Mouse (Mus musculus) ovary, postnatal 36 days (tissue): Measurements from ENCODE around the gene Plce1.

Source experiments
- DNase-seq: peaks from one replicate; pipeline ENCODE4 v3.0.0; 2022; ENCODE audit warnings: low spot score, mixed read lengths

Gene Plce1

DNA sequence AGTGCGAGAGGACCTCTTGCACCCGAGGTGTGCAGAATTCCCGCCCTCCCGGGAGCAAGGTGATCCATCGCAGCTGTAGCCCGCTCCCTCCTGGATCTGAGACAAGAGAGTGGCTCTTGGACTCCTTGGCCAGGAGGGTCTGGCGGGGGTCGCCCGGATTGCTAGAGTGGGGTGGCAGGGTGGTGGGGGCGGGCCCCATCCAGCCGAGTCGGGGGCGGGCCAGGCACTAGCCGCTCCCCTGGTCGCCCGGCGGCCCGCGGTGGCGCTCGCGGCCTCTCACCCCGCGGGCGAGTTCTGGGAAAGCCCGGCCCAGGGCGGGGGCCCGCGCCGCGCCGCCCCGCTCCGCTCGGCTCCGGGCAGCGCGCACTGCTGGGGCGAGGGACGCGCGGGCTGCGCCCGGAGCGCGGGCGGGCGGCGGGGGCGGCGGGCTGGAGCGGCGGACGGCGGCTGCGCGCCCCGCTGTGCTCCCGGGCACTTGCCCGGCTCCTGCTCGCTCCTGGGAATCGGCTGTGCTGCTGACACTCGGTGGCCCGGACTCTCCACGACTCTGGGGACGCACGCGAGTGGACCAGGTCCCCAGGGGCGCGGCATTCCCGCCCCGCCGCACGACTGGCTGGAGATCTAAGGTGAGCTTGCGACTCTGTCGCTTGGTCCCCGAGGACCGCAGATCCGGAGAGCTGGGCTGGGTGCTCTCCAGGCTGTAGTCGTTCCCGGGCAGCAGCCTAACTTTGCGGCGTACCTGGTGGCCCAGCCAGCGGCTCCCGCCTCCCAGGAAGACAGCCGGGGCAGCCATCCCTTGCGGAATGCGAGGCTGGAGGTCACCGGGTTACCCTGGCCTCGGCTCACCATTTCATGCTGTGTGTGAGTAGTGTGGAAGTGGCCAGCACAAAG lies at the start of gene Plce1:
TSS of gene Plce1 (plus strand) at position 379 of the 891 bp plus-strand sequence.
- peak; percentile 62 for DNase-seq

DNA sequence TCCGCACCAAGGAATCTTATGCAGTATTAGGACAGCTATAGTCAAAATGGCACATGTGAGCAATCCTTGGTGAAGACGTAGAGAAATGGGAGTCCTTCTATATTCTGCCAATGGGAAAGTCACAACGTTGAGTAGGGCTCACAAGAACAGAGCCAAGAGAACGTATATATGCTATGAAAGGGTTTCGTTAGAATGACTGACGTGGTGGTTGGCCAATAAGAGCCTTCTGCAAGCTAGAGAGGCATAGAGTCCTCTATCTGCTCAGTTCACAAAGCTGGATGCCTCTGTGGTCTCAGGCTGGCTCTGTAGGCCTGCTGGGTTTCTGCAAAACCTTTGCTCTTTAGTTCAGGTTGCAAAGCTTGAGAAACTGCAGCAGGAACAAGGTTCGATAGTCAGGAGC lies 49.6 kb upstream of the Plce1 start:
- DNase-seq: no peak

DNA sequence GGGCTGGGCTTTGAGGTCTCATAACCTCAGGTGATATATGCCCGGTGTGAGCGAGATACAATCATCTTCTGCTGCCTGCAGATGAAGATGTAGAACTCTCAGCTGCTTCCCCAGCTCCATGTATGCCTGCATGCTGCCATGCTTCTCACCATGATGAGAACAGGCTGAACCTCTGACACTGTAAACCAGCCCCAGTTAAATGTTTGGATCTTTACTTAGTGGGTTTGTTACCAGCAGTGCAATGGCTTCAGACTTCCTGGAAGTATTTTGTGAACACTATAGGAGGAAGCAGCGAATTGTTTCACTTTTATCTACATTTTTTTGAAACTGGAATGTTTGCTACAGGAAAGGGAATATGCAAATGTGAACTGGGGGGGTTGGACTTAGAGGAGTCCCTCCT lies 48.9 kb upstream of the Plce1 start:
- no peak for DNase-seq

DNA sequence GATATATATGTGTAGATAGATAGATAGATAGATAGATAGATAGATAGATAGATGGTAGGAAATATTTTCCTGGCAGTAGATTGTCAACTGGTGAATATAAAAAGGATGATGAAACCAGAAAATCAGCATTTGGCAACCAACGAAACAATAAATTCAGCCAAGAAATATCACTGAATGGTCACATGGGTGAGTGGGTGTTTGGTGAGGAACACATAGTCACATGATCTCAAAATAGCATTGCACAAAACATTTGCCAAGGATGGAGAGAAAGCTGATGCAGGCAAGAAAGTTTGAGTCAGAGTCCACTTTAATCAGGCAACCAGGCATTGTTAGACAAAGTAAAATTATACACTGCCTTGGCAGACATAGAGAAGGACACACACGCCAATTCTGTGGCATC lies 47.5 kb upstream of the Plce1 start:
- DNase-seq: no peak

DNA sequence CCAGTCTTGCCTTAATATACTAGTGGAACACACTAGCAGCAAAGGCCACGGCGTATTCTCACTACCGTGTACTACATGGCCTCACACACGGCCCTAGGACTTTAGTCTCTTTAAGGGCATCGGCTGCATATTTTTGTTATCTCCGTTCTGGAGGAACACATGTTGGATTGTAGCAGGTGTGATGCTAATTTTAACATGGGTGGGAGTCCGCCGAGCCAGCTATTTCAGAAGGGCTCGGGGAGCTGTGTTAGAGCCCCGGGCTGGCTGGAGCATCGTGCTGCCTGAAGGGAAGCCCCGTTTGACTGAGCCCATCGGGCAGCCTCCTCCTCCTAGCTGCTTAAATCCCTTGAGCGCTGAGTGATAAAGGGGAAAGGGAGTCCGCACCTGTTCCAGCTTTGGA lies 45.7 kb upstream of the Plce1 start:
- no peak for DNase-seq

DNA sequence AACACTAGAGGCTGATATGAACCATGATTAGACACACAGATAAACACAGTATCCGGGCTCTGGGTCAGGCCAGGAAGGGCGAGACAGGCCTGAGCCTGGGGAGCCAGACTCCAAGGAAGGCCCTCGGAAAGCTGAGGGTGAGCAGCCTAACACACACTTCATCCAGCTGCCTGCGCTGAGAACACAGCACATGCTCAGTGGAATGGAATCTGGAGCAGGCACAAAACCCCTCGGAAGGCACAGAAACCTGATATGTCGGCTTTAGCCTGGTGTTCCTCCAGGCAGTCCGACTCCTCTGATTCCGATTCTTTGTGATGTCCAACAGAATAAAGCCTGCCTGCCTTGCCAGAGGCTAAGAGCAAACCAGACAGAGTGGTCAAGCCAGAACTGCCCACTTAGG lies 39.0 kb upstream of the Plce1 start:
- DNase-seq: no peak

DNA sequence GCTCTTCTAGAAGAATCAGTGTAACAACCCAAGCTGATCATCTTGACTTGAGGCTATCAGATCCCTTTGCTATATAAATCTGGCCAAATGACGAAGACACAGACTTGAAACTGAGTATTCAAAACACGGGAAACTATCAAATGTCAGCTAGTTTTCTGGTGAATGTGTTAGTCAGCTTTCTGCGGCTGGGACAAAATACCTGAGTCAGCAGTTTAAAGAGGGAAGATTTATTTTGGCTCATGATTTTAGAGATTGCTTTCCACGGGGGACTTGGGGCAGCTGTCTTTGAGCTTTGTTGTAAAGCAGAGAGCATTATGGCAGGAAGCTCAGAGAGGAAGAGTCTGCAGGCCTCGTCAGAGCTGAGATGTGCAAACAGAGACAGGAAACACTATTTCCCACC lies 35.2 kb upstream of the Plce1 start:
- no peak for DNase-seq

DNA sequence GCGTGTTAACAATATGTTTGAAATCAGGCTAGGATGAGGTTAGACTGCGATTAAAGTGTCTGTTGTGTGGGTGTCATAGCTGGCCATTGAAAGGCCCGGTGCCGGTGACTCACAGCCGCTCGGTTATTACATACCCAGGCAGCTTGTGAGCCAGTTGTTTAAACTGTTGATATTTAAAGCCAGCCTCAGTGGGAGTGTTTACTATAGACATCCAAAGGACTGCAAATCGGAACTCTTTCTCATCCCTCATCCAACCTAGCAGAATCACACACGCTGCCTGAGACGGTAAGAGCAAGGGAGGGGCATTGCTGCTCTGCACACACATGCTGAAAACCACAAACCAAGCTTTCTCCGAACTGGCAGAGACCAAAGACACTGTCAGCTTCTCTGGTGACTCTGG lies 25.7 kb upstream of the Plce1 start:
- DNase-seq: no peak

DNA sequence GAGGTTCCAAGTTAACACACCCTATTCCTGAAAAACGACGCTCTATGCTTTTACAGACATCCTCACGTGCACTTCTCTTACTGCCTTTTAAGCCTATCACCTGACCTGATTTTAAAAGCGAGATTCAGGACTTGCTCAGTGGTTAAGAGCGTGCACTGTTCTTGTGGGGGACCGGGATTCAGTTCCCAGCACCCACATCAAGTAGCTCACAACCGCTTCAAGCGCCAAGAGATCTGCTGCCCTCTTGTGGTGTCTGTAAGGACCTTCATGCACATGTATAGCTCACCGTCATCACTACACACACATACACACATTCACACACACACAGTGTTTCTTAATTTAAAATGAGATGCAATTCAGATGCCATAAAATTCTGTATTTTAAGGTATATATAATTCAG lies 21.9 kb upstream of the Plce1 start:
- no peak for DNase-seq

DNA sequence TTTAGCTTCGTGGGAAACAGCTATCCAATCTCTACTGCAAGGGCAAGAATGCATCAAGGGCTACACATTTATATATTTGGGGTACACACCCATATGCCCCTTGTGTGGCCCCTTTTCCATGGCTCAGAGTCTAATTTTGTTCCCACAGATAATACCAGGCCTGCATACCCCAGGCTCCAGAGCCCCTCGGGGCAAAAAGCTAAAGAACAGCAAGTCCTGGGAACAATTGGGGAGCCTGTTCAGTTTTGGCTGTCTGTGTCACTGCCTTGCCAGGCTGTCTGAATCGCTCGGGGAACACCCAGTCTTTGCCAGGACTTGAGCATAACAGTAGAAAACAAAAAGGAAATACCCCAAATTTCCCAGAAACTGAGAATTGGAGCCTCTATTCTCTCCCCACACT lies 20.2 kb upstream of the Plce1 start:
- no peak for DNase-seq

DNA sequence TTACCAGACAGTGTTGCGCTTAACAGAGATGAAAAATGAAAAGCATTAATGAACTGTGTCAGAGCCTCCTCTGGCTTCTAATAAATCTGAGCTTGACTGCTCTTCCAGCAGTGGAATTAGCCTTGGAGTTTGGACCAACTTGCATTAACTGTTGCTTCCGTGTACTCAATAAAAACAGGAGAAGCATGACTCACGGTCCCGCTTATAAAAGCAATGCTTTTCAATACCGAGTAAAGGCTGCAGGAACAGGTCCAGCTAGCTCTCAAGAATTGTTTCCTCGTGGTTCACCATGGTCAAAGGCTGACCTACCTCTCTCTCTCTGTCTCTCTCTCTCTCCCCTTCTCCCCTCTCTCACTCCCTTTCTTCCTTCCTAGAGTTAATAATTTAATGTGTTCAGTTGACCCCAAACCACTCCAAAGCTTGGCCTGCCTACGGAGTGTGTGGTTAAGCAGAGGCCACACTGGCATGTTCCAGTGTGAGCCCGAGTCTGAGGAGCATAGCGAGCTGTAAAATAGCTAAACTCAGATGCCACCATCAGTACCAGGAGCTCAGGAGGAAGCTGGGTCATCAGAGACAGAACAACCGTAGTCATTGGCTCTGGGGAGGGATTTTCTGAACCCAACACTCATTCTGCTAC lies 10.5 kb upstream of the Plce1 start:
- DNase-seq: no peak

DNA sequence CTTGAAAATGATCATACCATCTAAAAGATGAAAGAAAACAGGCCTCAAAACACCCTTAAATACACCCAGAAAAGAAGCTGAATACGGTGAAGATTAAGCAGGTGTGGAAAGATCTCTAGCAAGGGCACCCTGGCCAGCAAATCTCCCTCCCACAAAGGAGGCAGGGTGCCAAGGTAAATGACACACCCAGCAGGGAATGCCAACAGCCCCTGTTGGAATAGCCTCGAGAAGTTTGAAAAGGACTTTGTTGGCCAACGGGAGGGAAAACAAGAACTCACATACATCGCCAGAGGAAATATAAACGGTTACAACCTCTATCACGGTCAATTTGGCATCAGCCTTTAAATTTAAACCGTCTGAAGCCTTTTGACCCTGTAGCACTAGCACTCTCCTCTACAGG lies 5.5 kb upstream of the Plce1 start:
- DNase-seq: peak; percentile 18

DNA sequence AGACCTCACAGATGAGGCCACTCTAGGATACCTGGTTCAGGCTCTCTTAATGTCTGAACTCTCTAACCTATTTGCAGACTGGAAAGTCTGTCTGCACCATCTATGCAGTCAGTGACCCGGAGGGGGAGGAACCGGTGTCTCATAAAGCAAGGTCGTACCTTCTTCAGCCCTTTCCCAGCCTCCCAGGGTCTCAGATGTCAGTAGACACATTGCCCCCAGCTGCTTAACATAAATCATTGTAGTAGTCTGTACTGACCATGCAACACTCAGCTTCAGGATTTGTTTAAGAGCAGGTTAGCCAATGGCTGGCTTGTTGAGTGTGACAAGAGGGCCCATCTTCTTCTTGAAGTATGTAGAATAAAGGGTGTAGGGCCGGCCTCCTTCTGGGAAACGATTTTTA lies 2.6 kb upstream of the Plce1 start:
- DNase-seq: no peak

DNA sequence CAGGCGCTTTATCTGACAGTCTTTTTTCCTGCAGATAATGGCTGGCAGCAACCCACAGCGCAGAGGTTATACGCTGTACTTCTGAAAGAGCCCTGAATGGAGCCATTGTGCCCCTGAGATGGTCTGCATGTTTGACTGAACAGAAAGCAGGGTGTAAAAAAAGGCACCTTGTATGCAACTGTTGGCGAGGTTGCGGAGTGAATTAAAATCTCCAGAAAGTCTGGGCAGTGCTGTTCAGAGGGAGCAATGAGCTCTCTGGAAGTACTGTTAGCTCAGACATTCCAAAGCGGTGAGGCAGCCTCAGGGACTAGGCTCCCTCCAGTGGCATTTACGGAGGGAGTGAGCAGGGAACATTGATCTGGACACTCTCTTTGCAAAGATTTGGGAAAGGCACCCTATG lies 2.0 kb upstream of the Plce1 start:
- DNase-seq: no peak

DNA sequence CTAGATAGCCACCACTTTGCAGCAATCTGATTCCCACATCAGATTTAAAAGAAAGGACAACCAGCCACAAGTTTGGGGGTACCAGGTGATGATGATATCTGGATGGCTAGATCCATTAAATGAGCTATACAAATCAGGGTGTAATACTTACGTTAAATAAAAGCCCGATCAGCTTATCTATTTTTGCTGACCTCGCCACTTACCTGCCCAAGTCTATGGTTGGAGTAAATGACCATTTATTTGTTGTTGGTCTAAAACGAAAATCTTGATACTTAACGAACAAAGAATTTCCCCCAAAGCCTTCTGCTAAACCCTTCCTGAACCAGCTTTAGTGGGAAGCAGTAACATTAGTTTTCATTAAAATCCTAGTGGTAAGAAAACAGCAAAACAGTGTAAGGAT lies 1.4 kb upstream of the Plce1 start:
- no peak for DNase-seq

DNA sequence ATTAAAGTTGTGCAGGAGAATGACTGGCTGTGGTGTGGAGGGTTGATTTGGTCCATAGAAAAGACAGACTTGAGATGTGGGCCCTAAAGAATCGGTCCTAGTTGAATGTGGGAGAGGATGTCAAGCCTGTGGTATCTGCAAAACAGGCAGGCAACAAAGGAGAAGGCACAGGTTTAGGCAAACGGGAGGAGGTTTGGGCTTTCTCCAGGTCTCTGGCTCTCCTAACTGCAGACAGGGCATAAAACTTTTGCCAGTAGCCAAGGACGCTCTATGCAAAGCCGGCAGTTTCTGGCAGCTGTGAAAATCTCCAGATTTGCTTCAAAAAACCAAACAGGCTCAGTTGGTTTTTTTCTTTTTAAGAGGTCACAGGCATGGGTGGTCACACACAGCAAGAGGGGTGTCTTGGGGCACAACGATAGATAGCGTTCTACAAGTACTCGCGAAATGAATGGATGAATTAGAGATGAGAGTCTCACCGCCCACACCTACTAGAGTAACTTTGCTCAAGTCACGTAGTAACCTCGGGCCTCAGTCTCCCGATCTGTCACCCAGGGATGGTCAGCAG lies 671 bp upstream of the Plce1 start:
- no peak for DNase-seq

DNA sequence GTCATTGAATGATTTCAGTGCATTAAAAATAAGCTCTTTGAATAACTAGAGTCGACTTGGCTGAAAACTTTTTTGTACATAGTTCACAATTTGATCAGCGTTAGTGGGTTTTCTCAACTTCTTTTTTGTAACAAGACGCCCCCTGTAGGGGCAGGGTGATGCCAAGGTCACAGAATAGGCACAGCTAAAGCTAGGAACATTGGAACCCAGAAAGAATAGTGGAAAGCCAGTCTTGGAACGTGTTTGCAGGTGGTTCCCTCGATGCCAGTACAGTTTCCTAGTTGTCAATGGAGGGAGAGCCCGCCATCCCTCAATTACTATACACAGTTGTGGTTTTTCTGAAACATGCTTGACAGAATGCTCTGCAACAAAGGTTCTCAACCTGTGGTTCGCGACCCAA lies 997 bp downstream of the Plce1 start:
- peak; percentile 2 for DNase-seq

DNA sequence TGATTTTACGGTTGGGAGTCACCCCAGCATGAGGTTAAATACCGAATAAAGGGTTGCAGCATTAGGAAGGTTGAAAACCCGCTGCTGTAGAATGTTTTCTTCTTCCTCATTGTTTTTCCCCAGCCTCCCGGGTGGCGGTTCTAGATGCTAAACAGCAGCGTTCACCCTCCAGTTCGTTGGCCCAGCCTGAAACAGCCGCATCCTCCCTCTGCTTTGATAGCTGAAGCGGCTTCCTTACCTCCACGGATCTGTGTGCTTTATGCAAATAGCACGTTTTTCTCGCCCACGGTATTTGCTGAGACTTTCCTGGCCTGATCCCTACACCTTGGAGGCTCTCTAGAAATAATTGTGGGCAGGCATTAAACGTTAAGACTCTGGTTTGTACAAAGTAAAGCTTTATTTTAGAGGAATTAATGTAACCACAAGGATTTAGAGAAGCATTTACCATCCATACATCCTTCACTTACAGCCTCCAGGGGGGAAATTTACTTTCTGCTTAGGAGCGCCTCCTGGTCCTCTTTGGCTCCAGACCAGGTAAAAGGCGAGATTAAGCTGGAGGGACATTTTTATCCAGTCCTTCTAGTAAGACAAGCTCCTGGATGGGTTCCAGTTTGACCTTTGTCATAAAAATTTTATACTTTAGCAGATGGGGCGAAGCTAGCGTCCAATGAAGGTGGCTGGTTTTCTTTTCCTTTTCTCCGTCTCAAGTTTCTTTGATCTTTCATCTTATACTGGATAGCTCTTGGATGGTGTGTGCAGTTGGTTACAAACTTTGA lies 1.7 kb downstream of the Plce1 start:
- no peak for DNase-seq

DNA sequence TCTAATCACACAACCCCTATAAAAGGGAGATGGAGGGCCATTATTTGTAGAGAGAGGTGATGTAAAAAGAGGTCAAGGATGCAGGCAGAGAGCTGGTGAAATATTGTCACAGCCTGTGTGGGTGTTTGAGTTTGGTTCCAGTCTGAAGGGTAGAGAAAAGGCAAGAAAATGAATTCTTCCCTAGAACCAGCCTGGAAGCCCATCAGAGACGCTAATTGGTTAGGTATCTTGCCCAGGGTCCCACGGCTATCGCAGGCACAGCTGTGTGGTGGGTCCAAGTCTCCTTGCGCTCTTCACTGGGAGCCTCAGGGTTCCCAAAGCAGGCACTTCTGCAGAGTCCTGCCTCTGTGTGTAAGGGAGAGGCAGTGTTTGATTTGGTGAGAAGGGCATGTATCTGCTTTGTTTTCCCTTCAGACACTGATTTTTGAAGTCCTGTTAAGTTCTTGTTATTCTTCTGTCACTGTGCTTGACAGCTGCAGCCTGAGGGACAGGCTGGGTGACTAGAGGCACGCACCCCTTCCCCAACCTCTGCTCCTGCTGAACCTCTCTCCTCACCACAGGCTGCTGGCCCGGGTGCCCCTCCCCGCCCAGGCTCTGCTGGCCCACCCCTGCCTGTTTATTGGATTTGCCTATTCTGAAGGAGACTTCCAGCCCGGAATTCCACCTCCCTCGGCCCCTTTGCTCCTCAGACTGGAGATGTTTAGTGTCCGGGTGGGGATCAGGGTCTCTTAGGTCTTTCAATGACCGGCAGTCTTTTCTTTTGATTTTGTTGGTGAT lies 5.1 kb downstream of the Plce1 start:
- no peak for DNase-seq

DNA sequence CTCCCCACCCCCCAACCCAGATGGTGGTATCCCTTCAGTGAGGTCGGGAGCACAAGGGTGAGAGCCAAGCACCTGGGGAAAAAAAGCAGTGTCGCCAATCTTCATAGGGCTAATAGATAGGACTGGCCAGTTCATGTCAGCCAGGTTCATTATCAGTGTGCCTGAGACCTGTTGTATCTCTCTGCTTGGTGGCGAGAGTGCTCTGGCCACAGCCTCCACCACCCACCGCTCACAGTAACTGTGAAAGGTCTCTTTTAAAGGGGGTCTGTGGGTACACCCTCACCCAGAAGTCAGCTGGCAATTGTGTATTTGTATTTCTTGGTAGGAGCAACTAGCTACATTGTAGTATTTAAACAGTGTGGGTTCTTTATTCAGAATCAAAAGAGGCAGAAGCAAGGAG lies 6.6 kb downstream of the Plce1 start:
- no peak for DNase-seq

DNA sequence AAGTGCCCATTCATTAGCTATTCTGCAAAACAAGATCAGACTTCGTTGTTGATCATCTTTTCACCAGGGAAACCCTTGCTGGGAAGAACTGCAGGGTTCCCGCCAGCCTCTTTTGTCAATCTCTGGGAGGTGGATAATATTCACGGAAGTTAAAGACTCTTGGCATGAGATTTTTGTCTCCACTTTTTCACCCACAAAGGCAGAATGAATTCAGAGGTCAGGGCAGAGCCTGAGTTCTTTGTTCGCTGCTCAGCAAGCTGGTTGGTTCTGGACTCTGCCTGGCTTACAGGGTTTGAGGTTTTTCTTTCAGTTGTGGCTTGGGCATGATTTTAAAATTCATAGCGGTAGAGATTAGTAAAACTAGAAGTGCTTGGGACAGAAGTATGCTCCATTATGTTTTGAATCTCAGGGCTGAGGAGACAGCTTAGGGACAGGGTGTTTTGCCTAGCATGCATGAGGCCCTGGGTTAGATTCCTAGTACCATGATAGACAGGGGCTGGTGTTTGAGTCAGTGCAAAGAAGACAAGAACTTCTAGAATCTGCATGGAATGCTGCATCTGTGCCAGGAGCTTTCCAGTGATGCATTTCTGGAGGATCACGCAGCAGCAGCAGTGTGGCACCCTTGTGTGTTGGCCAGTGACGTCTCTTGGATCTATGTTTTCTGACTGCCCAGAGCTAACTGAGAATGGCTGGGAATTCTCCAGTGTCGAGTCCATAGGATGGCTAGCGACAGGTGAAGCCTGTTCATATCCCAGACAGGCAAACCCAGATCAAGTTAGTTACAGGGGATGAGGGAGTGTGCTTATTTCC lies 7.4 kb downstream of the Plce1 start:
- no peak for DNase-seq
